Mouse (Mus musculus) Patski (cell line): ENCODE results near the gene Zfp764. TPM values are rescaled to one million over a fixed set of nuclear protein-coding genes. Genes with fewer than 3 reads are reported as not detected.
"Not testable (repeated sequence)": the region's sequence is repeated elsewhere in the genome, so short reads cannot be mapped to it uniquely, and the experiment has no call there.

Experiments used
- ATAC-seq: fragments of 100-300 bp; one replicate; pipeline ENCODE4 v1.8.0; 2021
- CTCF ChIA-PET: fragments of 350-600 bp; sonication (Branson Sonifier 250); formaldehyde crosslinking; loops from one replicate; lab custom pipeline; 2022; ENCODE audit warnings: inconsistent platforms; lab: Charles Lee
- POLR2A ChIA-PET: fragments of 350-600 bp; sonication (Branson Sonifier 250); formaldehyde crosslinking; loops from one replicate; lab custom pipeline; 2022; ENCODE audit warnings: antibody characterized with exemption, inconsistent platforms; lab: Charles Lee
- DNase-seq: peaks from one replicate; pipeline ENCODE4 v3.0.0-alpha.2; 2011; ENCODE audit warnings: low read depth, low spot score
- H3K27me3 ChIP-seq: fragments of 371-371 bp; one replicate; pipeline ENCODE4 v1.5.1; 2021
- CTCF ChIP-seq: fragments of 100-300 bp; IDR thresholded peaks from one replicate; pipeline ENCODE4 v1.5.1; 2021
- in situ Hi-C: fragments of 300-500 bp; cut with MboI; formaldehyde crosslinking; loops from 3 replicates; pipeline ENCODE4 v1.11.1; 2018; ENCODE audit warnings: low pct_unique_long_range_greater_than_20kb, mixed read lengths
- polyA plus RNA-seq: library from polyadenylated mRNA; unstranded; gene quantifications from one replicate; pipeline ENCODE4 v1.2.3, GENCODE M21; 2021

The Zfp764 gene
- polyA plus RNA-seq, 1 experiment from 2014 or later, result 2.9 TPM

GRCm38 (mm10) chr7:127364166-127364565 lies 42.5 kb downstream of the Zfp764 start:
- no peaks in the 10 kb centered on the region for H3K27me3 ChIP-seq
- DNase-seq (no peak), ATAC-seq (no peak)
- TF ChIP-seq CTCF, result no peak
- POLR2A ChIA-PET, result no interaction called here
- in situ Hi-C loops, result loop anchor here (5.0 kb wide), 1 partner anchor 103 kb away; no protein-coding TSS in a partner anchor
- CTCF ChIA-PET, result no interaction called here

DNA sequence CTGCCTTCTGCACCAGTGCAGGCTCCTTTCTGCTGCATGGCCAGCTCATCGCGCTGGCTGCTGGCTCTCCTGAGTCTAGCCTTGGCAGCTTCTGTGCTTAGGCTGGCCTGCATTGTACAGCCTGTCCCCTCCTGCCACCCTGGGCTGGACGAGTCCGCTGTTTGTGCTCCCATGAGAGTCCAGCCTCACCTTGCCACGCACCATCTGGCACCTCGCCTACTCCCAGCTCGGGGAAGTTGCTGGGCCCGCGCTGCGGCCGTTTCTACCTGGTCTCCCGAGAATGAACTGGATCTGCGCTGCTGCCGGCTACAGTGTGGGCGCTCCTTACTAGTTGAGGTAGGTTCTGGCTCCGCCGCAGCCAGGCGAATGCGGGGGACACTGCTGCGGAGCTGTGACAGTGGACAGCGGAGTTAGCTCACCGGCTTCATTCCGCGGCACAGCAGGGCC lies 43.1 kb downstream of the Zfp764 start:
- DNase-seq (no peak), ATAC-seq (no peak)
- ChIA-PET CTCF (no interaction called here), POLR2A (no interaction called here)
- H3K27me3 ChIP-seq, result no peaks in the 10 kb centered on the region
- no peak for TF ChIP-seq CTCF
- in situ Hi-C loops, result loop anchor here (5.0 kb wide), 1 partner anchor 104 kb away; no protein-coding TSS in a partner anchor

GRCm38 (mm10) chr7:127362418-127362817 lies 44.2 kb downstream of the Zfp764 start:
- not testable (repeated sequence) for DNase-seq
- peak; percentile 71 for TF ChIP-seq CTCF

GRCm38 (mm10) chr7:127361449-127361848 lies 45.2 kb downstream of the Zfp764 start:
- TF ChIP-seq CTCF, result no peak
- ChIA-PET POLR2A (interaction anchor here (0.6 to 0.7 kb wide), 2 partner anchors 123 to 237 kb away, joined by 3 to 4 read pairs; no protein-coding TSS in a partner anchor), CTCF (interaction anchor here (0.8 to 1.2 kb wide), 3 partner anchors 24 to 118 kb away, joined by 3 read pairs; no protein-coding TSS in a partner anchor)
- no peak for DNase-seq
- in situ Hi-C loops, result loop anchor here (5.0 kb wide), 1 partner anchor 106 kb away; no protein-coding TSS in a partner anchor
- H3K27me3 ChIP-seq, result peaks cover 11% of the 10 kb centered on the region
- no peak for ATAC-seq

More at GRCm38 (mm10) chr7:127362418-127362817, 44.2 kb downstream of the Zfp764 start:
- in situ Hi-C loops, result loop anchor here (5.0 kb wide), 1 partner anchor 105 kb away; no protein-coding TSS in a partner anchor
- POLR2A ChIA-PET, ATAC-seq, H3K27me3 ChIP-seq: not testable (repeated sequence)
- CTCF ChIA-PET, result interaction anchor here (0.6 to 1.1 kb wide), 3 partner anchors 25 to 133 kb away, joined by 3 read pairs; no protein-coding TSS in a partner anchor

- H3K27me3 ChIP-seq, result peaks cover 18% of the 10 kb centered on the region
- ChIA-PET POLR2A (no interaction called here), CTCF (no interaction called here)
- in situ Hi-C loops, result loop anchor here (5.0 kb wide), 1 partner anchor 107 kb away; no protein-coding TSS in a partner anchor
- no peak for DNase-seq
- no peak for TF ChIP-seq CTCF
- no peak for ATAC-seq
Observed at GRCm38 (mm10) chr7:127360265-127360664, 46.4 kb downstream of the Zfp764 start.

DNA sequence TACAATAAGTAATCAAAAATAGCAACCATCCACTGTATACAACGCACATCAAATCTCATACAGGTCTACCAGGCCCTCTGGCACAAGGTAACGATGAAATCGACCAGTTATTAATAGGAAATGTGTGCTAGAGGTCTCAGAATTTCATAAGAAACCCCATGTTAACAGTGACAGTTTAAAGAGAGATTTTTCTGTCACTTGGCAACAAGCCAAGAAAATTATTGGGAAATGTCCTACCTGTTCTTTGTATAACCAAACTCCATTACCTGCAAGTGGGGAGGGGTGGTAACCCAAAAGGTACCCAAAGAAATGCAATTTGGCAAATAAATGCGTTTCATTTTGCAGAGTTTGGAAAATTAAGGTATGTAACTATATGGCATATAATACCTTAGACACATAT lies 48.1 kb downstream of the Zfp764 start:
- in situ Hi-C loops, result no loop called here
- ATAC-seq (no peak), DNase-seq (no peak)
- TF ChIP-seq CTCF, result no peak
- peaks cover 27% of the 10 kb centered on the region for H3K27me3 ChIP-seq
- POLR2A ChIA-PET, result interaction anchor here (0.6 kb wide), 2 partner anchors 10 to 151 kb away, joined by 3 to 4 read pairs; no protein-coding TSS in a partner anchor
- CTCF ChIA-PET, result no interaction called here

DNA sequence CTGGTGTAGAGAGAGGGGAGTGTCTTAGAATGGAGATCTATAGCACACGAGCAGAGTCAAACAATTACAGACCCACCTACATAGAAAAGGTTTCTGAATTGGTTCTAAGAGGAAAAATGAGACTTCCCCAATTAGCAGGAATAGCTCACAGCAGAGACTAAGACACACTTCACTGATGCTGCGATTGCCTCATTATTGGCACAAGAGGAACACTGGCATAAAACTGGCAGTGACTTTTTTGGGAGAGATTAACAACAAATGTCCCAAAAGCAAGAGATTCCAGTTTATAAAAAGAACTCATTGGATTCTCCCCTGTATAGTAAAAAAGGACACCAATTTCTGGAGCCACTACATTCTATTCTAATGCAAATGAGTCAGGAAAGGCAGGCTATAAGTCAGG lies 48.8 kb downstream of the Zfp764 start:
- in situ Hi-C loops, result no loop called here
- DNase-seq (no peak), ATAC-seq (no peak)
- ChIA-PET POLR2A (interaction anchor here (0.6 kb wide), 2 partner anchors 9 to 152 kb away, joined by 3 to 4 read pairs; no protein-coding TSS in a partner anchor), CTCF (no interaction called here)
- no peak for TF ChIP-seq CTCF
- H3K27me3 ChIP-seq, result peaks cover 27% of the 10 kb centered on the region

GRCm38 (mm10) chr7:127355796-127356195 lies 50.8 kb downstream of the Zfp764 start:
- TF ChIP-seq CTCF, result no peak
- POLR2A ChIA-PET, result no interaction called here

More at GRCm38 (mm10) chr7:127355796-127356195, 50.8 kb downstream of the Zfp764 start:
- ATAC-seq (no peak), DNase-seq (no peak)
- CTCF ChIA-PET, result no interaction called here
- peaks cover 27% of the 10 kb centered on the region for H3K27me3 ChIP-seq
- in situ Hi-C loops, result no loop called here

Other genes starting within 250 kb of the Zfp764 start
- 66.6 TPM for gene Cd2bp2, start 210.8 kb downstream of the Zfp764 start, polyA plus RNA-seq
- gene Tbc1d10b, start 198.4 kb downstream of the Zfp764 start, polyA plus RNA-seq, result 51.7 TPM
- gene Mylpf, start 197.9 kb downstream of the Zfp764 start, polyA plus RNA-seq, result 6.9 TPM
- 17.7 TPM for gene Zfp553, start 173.8 kb downstream of the Zfp764 start, polyA plus RNA-seq
- gene Sept1, start 173.7 kb downstream of the Zfp764 start, polyA plus RNA-seq, result 2.1 TPM
- 45.1 TPM for gene Zfp771, start 162.5 kb downstream of the Zfp764 start, polyA plus RNA-seq
- gene Dctpp1, start 146.1 kb downstream of the Zfp764 start, polyA plus RNA-seq, result 30.0 TPM
- gene Sephs2, start 132.8 kb downstream of the Zfp764 start, polyA plus RNA-seq, result 89.8 TPM
- gene Itgal, start 110.6 kb downstream of the Zfp764 start, polyA plus RNA-seq, result 0.30 TPM
- gene Zfp768, start 61.2 kb downstream of the Zfp764 start, polyA plus RNA-seq, result 30.3 TPM
- 4.9 TPM for gene Zfp747, start 30.8 kb downstream of the Zfp764 start, polyA plus RNA-seq
- gene 9130019O22Rik, start 19.7 kb downstream of the Zfp764 start, polyA plus RNA-seq, result 4.9 TPM
- gene E430018J23Rik, start 13.2 kb downstream of the Zfp764 start, polyA plus RNA-seq, result 10.0 TPM
- gene Zfp688, start 15.2 kb upstream of the Zfp764 start, polyA plus RNA-seq, result 20.6 TPM
- 5.9 TPM for gene Zfp689, start 42.3 kb upstream of the Zfp764 start, polyA plus RNA-seq
- gene Prr14, start 52.8 kb upstream of the Zfp764 start, polyA plus RNA-seq, result 71.9 TPM
- 50.1 TPM for gene Fbrs, start 72.4 kb upstream of the Zfp764 start, polyA plus RNA-seq
- gene Srcap, start 105.2 kb upstream of the Zfp764 start, polyA plus RNA-seq, result 22.8 TPM
- 21.1 TPM for gene Gm42715, start 112.8 kb upstream of the Zfp764 start, polyA plus RNA-seq
- gene Tmem265, start 154.6 kb upstream of the Zfp764 start, polyA plus RNA-seq, result not detected
- gene Phkg2, start 166.5 kb upstream of the Zfp764 start, polyA plus RNA-seq, result 48.6 TPM
- gene Ccdc189, start 181.8 kb upstream of the Zfp764 start, polyA plus RNA-seq, result 22.0 TPM
- gene Rnf40, start 181.9 kb upstream of the Zfp764 start, polyA plus RNA-seq, result 42.7 TPM
- gene Zfp629, start 209.0 kb upstream of the Zfp764 start, polyA plus RNA-seq, result 20.6 TPM